Mouse (Mus musculus): Measurements from ENCODE around the gene Zfp345. TPM values are rescaled to one million over a fixed set of nuclear protein-coding genes. Genes with fewer than 3 reads are reported as not detected.
"Not testable (repeated sequence)": the region's sequence is repeated elsewhere in the genome, so short reads cannot be mapped to it uniquely, and the experiment has no call there.

Gene Zfp345
- 0.04 and 0.06 TPM in 2 replicates for polyA plus RNA-seq (2012; rRNA removed)

GRCm38 (mm10) chr2:150484939-150485778, at the start of gene Zfp345:
Zfp345 (minus strand) TSS chr2:150485091.
- not testable (repeated sequence) for DNase-seq (ENCODE audit: low spot score)

GRCm38 (mm10) chr2:150525703-150526207, 40.9 kb upstream of the Zfp345 start:
- no peak for DNase-seq (ENCODE audit: low spot score)

GRCm38 (mm10) chr2:150512837-150513236, 27.9 kb upstream of the Zfp345 start:
- DNase-seq (ENCODE audit: low spot score), result no peak

GRCm38 (mm10) chr2:150500124-150500973, 15.5 kb upstream of the Zfp345 start:
- not testable (repeated sequence) for DNase-seq (ENCODE audit: low spot score)

- no peak for DNase-seq (ENCODE audit: low spot score)
Measured at GRCm38 (mm10) chr2:150493031-150493430, 8.1 kb upstream of the Zfp345 start.

- DNase-seq (ENCODE audit: low spot score), result peak; percentile 53
Measured at GRCm38 (mm10) chr2:150451180-150451919, 33.5 kb downstream of the Zfp345 start, which contains the start of gene Zfp442. Zfp442 (minus strand) TSS chr2:150451486.

GRCm38 (mm10) chr2:150439084-150439483, 45.8 kb downstream of the Zfp345 start:
- DNase-seq (ENCODE audit: low spot score), result not testable (repeated sequence)

Other genes starting within 250 kb of the Zfp345 start
- 2.4 and 2.7 TPM in 2 replicates for gene Gm21994, start 229.5 kb downstream of the Zfp345 start, polyA plus RNA-seq (2012; rRNA removed)
- gene Gm14124, start 227.6 kb downstream of the Zfp345 start, polyA plus RNA-seq (2012; rRNA removed), result 0.07 TPM in 2 replicates
- gene Gm10130, start 161.4 kb downstream of the Zfp345 start, polyA plus RNA-seq (2012; rRNA removed), result not detected in 2 replicates
- 3.3 and 3.5 TPM in 2 replicates for gene 3300002I08Rik, start 122.3 kb downstream of the Zfp345 start, polyA plus RNA-seq (2012; rRNA removed)
- gene Zfp442, start 33.6 kb downstream of the Zfp345 start, polyA plus RNA-seq (2012; rRNA removed), result 1.5 and 1.7 TPM in 2 replicates
- 0.48 and 0.71 TPM in 2 replicates for gene Cst7, start 85.3 kb upstream of the Zfp345 start, polyA plus RNA-seq (2012; rRNA removed)
- 37.1 and 44.4 TPM in 2 replicates for gene Apmap, start 123.5 kb upstream of the Zfp345 start, polyA plus RNA-seq (2012; rRNA removed)
- gene Acss1, start 183.4 kb upstream of the Zfp345 start, polyA plus RNA-seq (2012; rRNA removed), result 9.2 and 9.7 TPM in 2 replicates
- not detected in 2 replicates for gene Vsx1, start 204.3 kb upstream of the Zfp345 start, polyA plus RNA-seq (2012; rRNA removed)